Mouse (Mus musculus) embryonic facial prominence, embryonic 13.5 days (tissue): ENCODE results near the gene Vmac. TPM values are rescaled to one million over a fixed set of nuclear protein-coding genes. Genes with fewer than 3 reads are reported as not detected.

Experiments
- polyA plus RNA-seq: library from polyadenylated mRNA; unstranded; fragments of >200 nt; fragmentation: Nextera tagmentation; extraction: Ambion mirVana; gene quantifications from 2 replicates; pipeline ENCODE4 v1.2.1, GENCODE M21; 2015

Vmac gene
- polyA plus RNA-seq, 1 experiment from 2014 or later: 19.2 TPM

Other genes with a start within 250 kb of the Vmac start
- gene Ptprs, start 241.5 kb downstream of the Vmac start, polyA plus RNA-seq: 120 and 121 TPM in 2 replicates
- not detected in 2 replicates for gene Znrf4, start 205.6 kb downstream of the Vmac start, polyA plus RNA-seq
- gene Gm20219, start 163.6 kb downstream of the Vmac start, polyA plus RNA-seq: 3.9 and 5.4 TPM in 2 replicates
- gene Safb2, start 133.4 kb downstream of the Vmac start, polyA plus RNA-seq: 97.6 and 103 TPM in 2 replicates
- 119 and 132 TPM in 2 replicates for gene Safb, start 133.2 kb downstream of the Vmac start, polyA plus RNA-seq
- 254 and 258 TPM in 2 replicates for gene 2410015M20Rik, start 108.3 kb downstream of the Vmac start, polyA plus RNA-seq
- gene Rpl36, start 104.6 kb downstream of the Vmac start, polyA plus RNA-seq: 1,916 and 1,978 TPM in 2 replicates
- 50.9 and 53.7 TPM in 2 replicates for gene Lonp1, start 91.1 kb downstream of the Vmac start, polyA plus RNA-seq
- gene Catsperd, start 89.9 kb downstream of the Vmac start, polyA plus RNA-seq: 0.66 and 0.94 TPM in 2 replicates
- gene Ranbp3, start 44.7 kb downstream of the Vmac start, polyA plus RNA-seq: 98.4 and 105 TPM in 2 replicates
- gene Ndufa11, start 255 bp downstream of the Vmac start, polyA plus RNA-seq: 397 and 420 TPM in 2 replicates
- gene Nrtn, start 39.5 kb upstream of the Vmac start, polyA plus RNA-seq: 17.7 and 18.4 TPM in 2 replicates
- gene Dus3l, start 46.7 kb upstream of the Vmac start, polyA plus RNA-seq: 40.5 and 46.5 TPM in 2 replicates
- 1.2 and 1.7 TPM in 2 replicates for gene Prr22, start 52.2 kb upstream of the Vmac start, polyA plus RNA-seq
- gene Rfx2, start 113.0 kb upstream of the Vmac start, polyA plus RNA-seq: 4.5 and 5.2 TPM in 2 replicates
- not detected in 2 replicates for gene Acsbg2, start 156.4 kb upstream of the Vmac start, polyA plus RNA-seq
- 0.34 and 0.42 TPM in 2 replicates for gene 1700061G19Rik, start 157.5 kb upstream of the Vmac start, polyA plus RNA-seq
- gene Mllt1, start 217.4 kb upstream of the Vmac start, polyA plus RNA-seq: 65.4 and 71.0 TPM in 2 replicates